Mouse (Mus musculus) left cerebral cortex, postnatal 25 days (tissue): ENCODE data around the gene Ttc32. TPM values are rescaled to one million over a fixed set of nuclear protein-coding genes. Genes with fewer than 3 reads are reported as not detected.

ENCODE experiments used
- total RNA-seq, 2 experiments: library from RNA; stranded (reverse); gene quantifications; 2 replicates each; pipeline ENCODE4 v1.2.3; 2021

Ttc32 gene
- total RNA-seq, 2 experiments from 2014 or later = 3.2 to 5.2 TPM

Other genes with a start within 250 kb of the Ttc32 start
- gene Laptm4a, start 108.3 kb upstream of the Ttc32 start, total RNA-seq = 100 to 1,000 TPM; 173 to 188 TPM
- gene Matn3, start 82.1 kb upstream of the Ttc32 start, total RNA-seq = under 1 TPM; 0.11 to 0.18 TPM
- 10 to 100 TPM; 44.9 to 46.1 TPM for gene Wdr35, start 56.1 kb upstream of the Ttc32 start, total RNA-seq